Mouse (Mus musculus): Measurements from ENCODE around the gene Alox8. TPM values are rescaled to one million over a fixed set of nuclear protein-coding genes. Genes with fewer than 3 reads are reported as not detected.

Alox8 gene
- polyA plus RNA-seq, 1 experiment from 2014 or later, result not detected

DNA sequence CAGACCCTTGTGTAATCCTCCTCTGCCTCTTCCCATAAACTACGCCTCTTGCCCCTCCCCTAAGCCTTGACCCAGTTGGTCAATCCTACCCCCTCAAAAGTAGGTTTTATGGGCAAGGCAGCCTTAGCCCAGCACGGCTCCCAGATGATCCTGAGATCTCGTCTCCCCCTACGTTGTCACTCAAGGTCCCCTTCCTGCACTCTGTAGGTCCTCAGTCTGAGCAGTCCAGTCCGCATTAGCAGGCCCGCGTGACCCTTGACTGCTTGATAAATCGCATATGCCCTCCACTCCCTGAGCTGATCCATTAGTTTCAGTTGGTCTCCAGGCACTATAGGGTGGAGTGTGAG is 63.0 kb downstream of the Alox8 start:
- Histone ChIP-seq H3K9me3 (no peaks in the 10 kb centered on the region), H3K27ac (peak overlapping the region; percentile 70), H3K36me3 (no peaks in the 10 kb centered on the region), H3K27me3 (ENCODE audit: insufficient read depth, poor library complexity, severe bottlenecking) (peaks cover 35% of the 10 kb centered on the region), H3K4me1 (replicated peaks) (peaks cover 17% of the 10 kb centered on the region), H3K4me3 (peak overlapping the region; percentile 58)
- WGBS, result 32% methylated on average over 8 of the region's 8 CpGs
- DNase-seq (ENCODE audit: low spot score), result no peak

Other genes with a start within 250 kb of the Alox8 start
- 7.9 and 8.6 TPM in 2 replicates for gene Arhgef15, start 240.4 kb downstream of the Alox8 start, polyA plus RNA-seq (2016; fragmentation: Nextera tagmentation; extraction: Ambion mirVana)
- gene Slc25a35, start 229.7 kb downstream of the Alox8 start, polyA plus RNA-seq (2016; fragmentation: Nextera tagmentation; extraction: Ambion mirVana), result 2.0 and 2.5 TPM in 2 replicates
- gene Rangrf, start 222.7 kb downstream of the Alox8 start, polyA plus RNA-seq (2016; fragmentation: Nextera tagmentation; extraction: Ambion mirVana), result 69.7 and 78.1 TPM in 2 replicates
- 40.6 and 57.3 TPM in 2 replicates for gene Pfas, start 189.4 kb downstream of the Alox8 start, polyA plus RNA-seq (2016; fragmentation: Nextera tagmentation; extraction: Ambion mirVana)
- 89.8 and 90.9 TPM in 2 replicates for gene Ctc1, start 181.9 kb downstream of the Alox8 start, polyA plus RNA-seq (2016; fragmentation: Nextera tagmentation; extraction: Ambion mirVana)
- gene Aurkb, start 152.2 kb downstream of the Alox8 start, polyA plus RNA-seq (2016; fragmentation: Nextera tagmentation; extraction: Ambion mirVana), result 184 and 228 TPM in 2 replicates
- gene Borcs6, start 138.1 kb downstream of the Alox8 start, polyA plus RNA-seq (2016; fragmentation: Nextera tagmentation; extraction: Ambion mirVana), result 8.5 and 12.6 TPM in 2 replicates
- 56.6 and 57.6 TPM in 2 replicates for gene Tmem107, start 127.0 kb downstream of the Alox8 start, polyA plus RNA-seq (2016; fragmentation: Nextera tagmentation; extraction: Ambion mirVana)
- gene Vamp2, start 109.4 kb downstream of the Alox8 start, polyA plus RNA-seq (2016; fragmentation: Nextera tagmentation; extraction: Ambion mirVana), result 67.1 and 108 TPM in 2 replicates
- 7.8 and 9.8 TPM in 2 replicates for gene Per1, start 102.6 kb downstream of the Alox8 start, polyA plus RNA-seq (2016; fragmentation: Nextera tagmentation; extraction: Ambion mirVana)
- gene Hes7, start 77.4 kb downstream of the Alox8 start, polyA plus RNA-seq (2016; fragmentation: Nextera tagmentation; extraction: Ambion mirVana), result 0.14 and 0.48 TPM in 2 replicates
- 0.13 TPM in 1 of 2 replicates, not detected in the other for gene 9130213A22Rik, start 75.3 kb downstream of the Alox8 start, polyA plus RNA-seq (2016; fragmentation: Nextera tagmentation; extraction: Ambion mirVana)
- 0.22 TPM in 1 of 2 replicates, not detected in the other for gene Aloxe3, start 71.9 kb downstream of the Alox8 start, polyA plus RNA-seq (2016; fragmentation: Nextera tagmentation; extraction: Ambion mirVana)
- gene Alox12b, start 40.9 kb downstream of the Alox8 start, polyA plus RNA-seq (2016; fragmentation: Nextera tagmentation; extraction: Ambion mirVana), result not detected in 2 replicates
- gene Gucy2e, start 39.2 kb upstream of the Alox8 start, polyA plus RNA-seq (2016; fragmentation: Nextera tagmentation; extraction: Ambion mirVana), result 0.06 and 0.09 TPM in 2 replicates
- gene Cntrob, start 125.9 kb upstream of the Alox8 start, polyA plus RNA-seq (2016; fragmentation: Nextera tagmentation; extraction: Ambion mirVana), result 34.2 and 36.7 TPM in 2 replicates
- 189 and 208 TPM in 2 replicates for gene Trappc1, start 126.1 kb upstream of the Alox8 start, polyA plus RNA-seq (2016; fragmentation: Nextera tagmentation; extraction: Ambion mirVana)
- gene Kcnab3, start 128.4 kb upstream of the Alox8 start, polyA plus RNA-seq (2016; fragmentation: Nextera tagmentation; extraction: Ambion mirVana), result 1.2 and 2.7 TPM in 2 replicates
- 18.0 and 19.9 TPM in 2 replicates for gene Rnf227, start 142.6 kb upstream of the Alox8 start, polyA plus RNA-seq (2016; fragmentation: Nextera tagmentation; extraction: Ambion mirVana)
- gene Chd3, start 171.6 kb upstream of the Alox8 start, polyA plus RNA-seq (2016; fragmentation: Nextera tagmentation; extraction: Ambion mirVana), result 45.1 and 46.9 TPM in 2 replicates
- 148 and 159 TPM in 2 replicates for gene Naa38, start 197.6 kb upstream of the Alox8 start, polyA plus RNA-seq (2016; fragmentation: Nextera tagmentation; extraction: Ambion mirVana)
- gene Cyb5d1, start 197.8 kb upstream of the Alox8 start, polyA plus RNA-seq (2016; fragmentation: Nextera tagmentation; extraction: Ambion mirVana), result 47.2 and 51.7 TPM in 2 replicates
- gene Tmem88, start 200.4 kb upstream of the Alox8 start, polyA plus RNA-seq (2016; fragmentation: Nextera tagmentation; extraction: Ambion mirVana), result 22.1 and 22.2 TPM in 2 replicates
- gene Kdm6b, start 215.8 kb upstream of the Alox8 start, polyA plus RNA-seq (2016; fragmentation: Nextera tagmentation; extraction: Ambion mirVana), result 37.9 and 43.4 TPM in 2 replicates